Mouse (Mus musculus) layer of hippocampus, postnatal 10 days (tissue): ENCODE measurements around the gene Batf2. TPM values are rescaled to one million over a fixed set of nuclear protein-coding genes. Genes with fewer than 3 reads are reported as not detected.

ENCODE experiments used
- DNase-seq, 2 experiments: peaks; one replicate each; pipeline ENCODE4 v3.0.0; 2021; ENCODE audit warnings: low spot score in 2 of 2
- total RNA-seq, 2 experiments: library from RNA; stranded (reverse); gene quantifications; 2 replicates each; pipeline ENCODE4 v1.2.3; 2021

Gene Batf2
- total RNA-seq, 2 experiments from 2014 or later = 0.59 TPM; not detected in 1

- DNase-seq = no peak
Measured at GRCm38 (mm10) chr19:6218606-6219005, 77.8 kb downstream of the Batf2 start.

Other genes with a start within 250 kb of the Batf2 start
- gene Tigd3, start 246.8 kb upstream of the Batf2 start, total RNA-seq = 1 to 10 TPM; 4.4 to 5.5 TPM
- 10 to 100 TPM; 76.0 to 79.9 TPM for gene Dpf2, start 228.0 kb upstream of the Batf2 start, total RNA-seq
- 1 to 10 TPM; 5.2 to 5.7 TPM for gene Cdc42ep2, start 216.2 kb upstream of the Batf2 start, total RNA-seq
- 10 to 100 TPM in 1 of 2 experiments, 1 to 10 TPM in 1; 10.0 to 10.1 TPM for gene Pola2, start 176.8 kb upstream of the Batf2 start, total RNA-seq
- gene Slc22a20, start 154.8 kb upstream of the Batf2 start, total RNA-seq = not detected
- gene Capn1, start 125.1 kb upstream of the Batf2 start, total RNA-seq = 10 to 100 TPM; 17.7 to 19.1 TPM
- gene Syvn1, start 94.4 kb upstream of the Batf2 start, total RNA-seq = 10 to 100 TPM; 40.6 to 41.2 TPM
- 10 to 100 TPM; 40.3 to 42.4 TPM for gene Mrpl49, start 83.2 kb upstream of the Batf2 start, total RNA-seq
- gene Fau, start 83.1 kb upstream of the Batf2 start, total RNA-seq = 100 to 1,000 TPM; 656 to 785 TPM
- gene Znhit2, start 79.8 kb upstream of the Batf2 start, total RNA-seq = 10 to 100 TPM; 37.3 to 41.2 TPM
- 10 to 100 TPM; 60.0 to 70.8 TPM for gene Tm7sf2, start 72.6 kb upstream of the Batf2 start, total RNA-seq
- gene Vps51, start 63.8 kb upstream of the Batf2 start, total RNA-seq = 10 to 100 TPM; 82.0 to 92.0 TPM
- not detected for gene Tmem262, start 61.0 kb upstream of the Batf2 start, total RNA-seq
- gene Gm28374, start 58.7 kb upstream of the Batf2 start, total RNA-seq = under 1 TPM; 0.56 to 0.85 TPM
- 10 to 100 TPM; 36.8 to 37.6 TPM for gene Zfpl1, start 56.0 kb upstream of the Batf2 start, total RNA-seq
- 1 to 10 TPM; 1.1 to 1.3 TPM for gene Cdca5, start 56.0 kb upstream of the Batf2 start, total RNA-seq
- gene AC131692.1, start 46.6 kb upstream of the Batf2 start, total RNA-seq = under 1 TPM in 1 of 2 experiments, not detected in 1; 0.80 TPM
- under 1 TPM; 0.32 to 0.38 TPM for gene Naaladl1, start 35.2 kb upstream of the Batf2 start, total RNA-seq
- 10 to 100 TPM; 18.8 to 21.6 TPM for gene Sac3d1, start 22.3 kb upstream of the Batf2 start, total RNA-seq
- 10 to 100 TPM; 35.0 to 35.4 TPM for gene Snx15, start 12.7 kb upstream of the Batf2 start, total RNA-seq
- 10 to 100 TPM; 53.0 to 60.2 TPM for gene Arl2, start 565 bp downstream of the Batf2 start, total RNA-seq
- gene Majin, start 43.4 kb downstream of the Batf2 start, total RNA-seq = not detected
- not detected for gene Gpha2, start 85.4 kb downstream of the Batf2 start, total RNA-seq
- gene Ppp2r5b, start 94.9 kb downstream of the Batf2 start, total RNA-seq = 100 to 1,000 TPM; 187 to 188 TPM
- 10 to 100 TPM; 31.3 to 31.6 TPM for gene Atg2a, start 100.7 kb downstream of the Batf2 start, total RNA-seq
- gene Ehd1, start 135.7 kb downstream of the Batf2 start, total RNA-seq = 10 to 100 TPM; 75.1 to 82.7 TPM
- 1 to 10 TPM; 5.0 TPM for gene Cdc42bpg, start 165.5 kb downstream of the Batf2 start, total RNA-seq
- gene Men1, start 194.0 kb downstream of the Batf2 start, total RNA-seq = 10 to 100 TPM; 72.0 to 73.6 TPM
- gene Map4k2, start 200.2 kb downstream of the Batf2 start, total RNA-seq = 10 to 100 TPM; 79.3 to 86.2 TPM
- 100 to 1,000 TPM; 190 to 194 TPM for gene Sf1, start 222.7 kb downstream of the Batf2 start, total RNA-seq
- 10 to 100 TPM; 16.2 to 17.4 TPM for gene Pygm, start 243.4 kb downstream of the Batf2 start, total RNA-seq